ENCODE assay signal across 28 mouse cellular contexts in the genomic region with DNA sequence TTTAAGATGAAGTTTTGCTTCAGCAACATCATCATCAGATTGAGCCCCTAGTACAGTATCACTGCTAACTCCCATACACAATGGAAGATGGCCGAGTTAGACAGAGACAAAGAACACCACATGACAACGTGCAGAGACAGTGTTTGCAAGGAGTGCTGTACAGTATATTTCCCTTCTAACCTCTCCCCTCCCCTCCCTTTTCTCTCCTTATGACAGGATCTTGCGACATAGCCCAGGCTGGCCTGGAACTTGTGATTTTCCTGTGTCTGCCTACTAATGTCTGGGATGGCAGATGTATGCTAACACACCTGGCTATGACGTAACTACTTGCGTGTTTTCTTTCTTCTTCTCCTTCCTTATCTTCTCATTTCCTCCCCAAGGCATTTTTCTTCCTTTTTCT. TPM values are rescaled to one million over a fixed set of nuclear protein-coding genes. Genes with fewer than 3 reads are reported as not detected.
DNase-seq lines count a peak whose midpoint lies in the region; ATAC-seq and TF ChIP-seq lines count a peak whose summit lies in the region.
"Had no signal": no experiment of that assay in that cellular context is flagged by ENCODE, and none has a peak within 500 bp of the region (broad histone marks: within the 10 kb centered on the region; RNA-seq: fewer than 3 reads in every experiment).

No protein-coding gene starts in this region.

- H3K9ac ChIP-seq in liver, embryonic 13.5 days, result no peak overlapping the region
- no peak overlapping the region for H3K9ac ChIP-seq in liver, embryonic 12.5 days
- no peak overlapping the region for H3K9ac ChIP-seq in liver, postnatal 0 days (replicated peaks)
- H3K9ac ChIP-seq: embryonic facial prominence, embryonic 13.5 days; forebrain, embryonic 12.5 days; heart, embryonic 15.5 days; hindbrain, embryonic 13.5 days; limb, embryonic 15.5 days had no signal

- TF ChIP-seq EP300 in liver, postnatal 0 days (IDR thresholded peaks at IDR 0.05; ENCODE audit: low read depth), result no peak

- TF ChIP-seq CTCF in liver, postnatal 0 days (IDR thresholded peaks at IDR 0.05; ENCODE audit: low read depth), result no peak

- no peaks in the 10 kb centered on the region for H3K9me3 ChIP-seq in liver, embryonic 13.5 days (replicated peaks)
- H3K9me3 ChIP-seq in liver, embryonic 12.5 days (replicated peaks), result no peaks in the 10 kb centered on the region
- H3K9me3 ChIP-seq in liver, postnatal 0 days (ENCODE audit: low read length), result no peaks in the 10 kb centered on the region
- H3K9me3 ChIP-seq: embryonic facial prominence, embryonic 13.5 days; forebrain, embryonic 12.5 days; G1E; heart, embryonic 15.5 days; hindbrain, embryonic 13.5 days; limb, embryonic 15.5 days had no signal

- no peak for DNase-seq in liver, embryonic 13.5 days
- peak; percentile 25 for DNase-seq in 3T3-L1 (ENCODE audit: low read depth, low spot score)
- no peak for DNase-seq in liver, postnatal 0 days
- no peak for DNase-seq in thymus, postnatal 14 days
- DNase-seq in ovary, adult 18-20 months (ENCODE audit: low spot score), result no peak
- DNase-seq: cerebellum, adult 2 months; cerebellum, postnatal 25 days; embryo, embryonic 11 days; gastrocnemius, postnatal 25 days; kidney, adult 8-10 months; kidney, postnatal 25 days; left cerebral cortex, postnatal 4 days; lung, postnatal 14 days; midbrain, embryonic 14.5 days; right cerebral cortex, postnatal 25 days; spleen, adult 18-20 months; thymus, postnatal 25 days had no signal

- 0 out of 2 replicates have a peak, but pooled peaks have one; percentile 16 for ATAC-seq in liver, embryonic 13.5 days (ENCODE audit: low read depth)
- ATAC-seq in liver, embryonic 12.5 days, result no peak
- ATAC-seq in common myeloid progenitor, adult 5-6 weeks (replicated peaks; ENCODE audit: low read depth, poor library complexity, severe bottlenecking), result peak; percentile 54
- peak; percentile 49 for ATAC-seq in liver, postnatal 0 days
- ATAC-seq: Patski had no signal

- WGBS in liver, embryonic 13.5 days (ENCODE audit: insufficient replicate concordance), result 51% methylated on average over 5 of the region's 5 CpGs
- 51% methylated on average over 5 of the region's 5 CpGs for WGBS in liver, embryonic 12.5 days (ENCODE audit: insufficient replicate concordance)
- 33% methylated on average over 5 of the region's 5 CpGs for WGBS in liver, postnatal 0 days (ENCODE audit: insufficient replicate concordance)

- peaks cover 6% of the 10 kb centered on the region; the same call in 1 of the 2 replicates for H3K4me1 ChIP-seq in liver, embryonic 13.5 days (replicated peaks)
- no peaks in the 10 kb centered on the region for H3K4me1 ChIP-seq in liver, embryonic 12.5 days
- peaks cover 5% of the 10 kb centered on the region for H3K4me1 ChIP-seq in liver, postnatal 0 days (ENCODE audit: insufficient read depth)
- H3K4me1 ChIP-seq: embryonic facial prominence, embryonic 13.5 days; forebrain, embryonic 12.5 days; heart, embryonic 15.5 days; hindbrain, embryonic 13.5 days; limb, embryonic 15.5 days had no signal

- H3K4me3 ChIP-seq in liver, embryonic 13.5 days (replicated peaks), result no peak overlapping the region
- H3K4me3 ChIP-seq in liver, embryonic 12.5 days, result no peak overlapping the region
- no peak overlapping the region for H3K4me3 ChIP-seq in liver, postnatal 0 days (ENCODE audit: low read depth, low read length)
- H3K4me3 ChIP-seq: embryonic facial prominence, embryonic 13.5 days; erythroblast, embryonic 14.5 days; forebrain, embryonic 12.5 days; heart, embryonic 15.5 days; hindbrain, embryonic 13.5 days; limb, embryonic 15.5 days had no signal

- no peak overlapping the region for H3K4me2 ChIP-seq in liver, embryonic 13.5 days
- no peak overlapping the region for H3K4me2 ChIP-seq in liver, embryonic 12.5 days
- 0 out of 2 replicates have a peak overlapping the region, but pooled peaks have one; percentile 9 for H3K4me2 ChIP-seq in liver, postnatal 0 days (ENCODE audit: low read depth, low read length)
- H3K4me2 ChIP-seq: embryonic facial prominence, embryonic 13.5 days; forebrain, embryonic 12.5 days; heart, embryonic 15.5 days; hindbrain, embryonic 13.5 days; limb, embryonic 15.5 days had no signal

- H3K27ac ChIP-seq in liver, embryonic 13.5 days, result no peak overlapping the region
- no peak overlapping the region for H3K27ac ChIP-seq in liver, embryonic 12.5 days
- peak overlapping the region; percentile 91 for H3K27ac ChIP-seq in liver, postnatal 0 days (ENCODE audit: low read depth)
- H3K27ac ChIP-seq: embryonic facial prominence, embryonic 13.5 days; forebrain, embryonic 12.5 days; heart, embryonic 15.5 days; hindbrain, embryonic 13.5 days; limb, embryonic 15.5 days had no signal

- H3K27me3 ChIP-seq in liver, embryonic 13.5 days, result no peaks in the 10 kb centered on the region
- H3K27me3 ChIP-seq in liver, embryonic 12.5 days (replicated peaks), result no peaks in the 10 kb centered on the region
- H3K27me3 ChIP-seq in liver, postnatal 0 days (ENCODE audit: insufficient read depth, low read length), result no peaks in the 10 kb centered on the region
- H3K27me3 ChIP-seq: CH12.LX; embryonic facial prominence, embryonic 13.5 days; forebrain, embryonic 12.5 days; heart, embryonic 15.5 days; hindbrain, embryonic 13.5 days; limb, embryonic 15.5 days; Patski had no signal

- H3K36me3 ChIP-seq in liver, embryonic 13.5 days, result no peaks in the 10 kb centered on the region
- H3K36me3 ChIP-seq in liver, embryonic 12.5 days, result no peaks in the 10 kb centered on the region
- H3K36me3 ChIP-seq in liver, postnatal 0 days (replicated peaks; ENCODE audit: insufficient read depth, low read length), result no peaks in the 10 kb centered on the region
- H3K36me3 ChIP-seq: embryonic facial prominence, embryonic 13.5 days; forebrain, embryonic 12.5 days; G1E; heart, embryonic 15.5 days; hindbrain, embryonic 13.5 days; limb, embryonic 15.5 days had no signal

RNA-seq across cellular contexts. Expression of gene Fndc3b, which starts 40.0 kb away (rescaled TPM):
- 4.7 and 6.9 TPM in 2 replicates for polyA plus RNA-seq in liver, embryonic 13.5 days (2015; fragmentation: Nextera tagmentation; extraction: Ambion mirVana)
- polyA plus RNA-seq in liver, embryonic 12.5 days (2016; fragmentation: Nextera tagmentation; extraction: Ambion mirVana), result 9.4 and 9.7 TPM in 2 replicates
- total RNA-seq in common myeloid progenitor, adult 5-6 weeks (2017), result 7.5 and 9.0 TPM in 2 replicates
- polyA plus RNA-seq in liver, postnatal 0 days (2015; fragmentation: Nextera tagmentation; extraction: Ambion mirVana), result 12.0 and 14.9 TPM in 2 replicates
- polyA plus RNA-seq: G1E had no signal
